Mouse (Mus musculus): ENCODE data around the gene Gemin2.
"Not testable (repeated sequence)": the region's sequence is repeated elsewhere in the genome, so short reads cannot be mapped to it uniquely, and the experiment has no call there.

Gemin2 gene

DNA sequence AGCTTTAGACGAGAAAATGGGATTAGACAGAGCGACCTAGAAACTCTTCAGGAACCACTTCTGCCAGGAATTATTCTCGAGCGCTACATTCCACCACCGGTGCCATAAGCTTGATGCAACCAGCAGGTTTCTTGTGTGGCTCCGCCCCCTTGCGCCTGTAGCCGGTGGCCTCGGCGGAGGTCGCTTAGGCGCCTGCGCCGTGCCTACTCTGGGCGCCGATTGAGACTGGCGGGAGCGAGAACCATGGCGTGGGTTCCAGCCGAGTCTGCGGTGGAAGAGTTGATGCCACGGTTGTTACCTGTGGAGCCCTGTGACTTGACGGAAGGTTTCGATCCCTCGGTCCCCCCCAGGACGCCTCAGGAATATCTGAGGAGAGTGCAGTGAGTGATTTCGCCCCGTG is at the start of gene Gemin2:
Gemin2 (plus strand) TSS at position 160 of the 400 bp plus-strand sequence.
- DNase-seq (ENCODE audit: low spot score): peak; percentile 96

DNA sequence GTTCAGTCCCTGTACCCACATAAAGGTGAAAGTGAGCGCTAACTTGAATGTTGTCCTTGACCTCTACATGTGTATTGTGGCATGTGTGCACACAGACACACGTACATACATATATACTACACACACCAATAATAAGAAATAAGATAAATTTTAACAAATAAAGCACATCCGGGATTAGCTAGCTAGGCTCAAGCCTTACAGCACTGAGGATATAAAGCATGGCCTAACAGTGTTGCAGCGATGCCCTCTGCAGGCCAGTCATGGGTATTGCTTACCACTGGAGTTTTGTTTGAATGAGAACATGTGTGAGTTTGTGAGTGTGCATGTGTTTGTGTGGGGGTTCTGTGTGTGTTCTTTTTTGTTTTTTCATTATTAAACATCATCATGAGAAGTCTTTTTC is 48.6 kb upstream of the Gemin2 start:
- DNase-seq (ENCODE audit: low spot score): peak; percentile 49

GRCm38 (mm10) chr12:58976966-58977365 is 36.2 kb upstream of the Gemin2 start:
- DNase-seq (ENCODE audit: low spot score): no peak

- not testable (repeated sequence) for DNase-seq (ENCODE audit: low spot score)
Measured at GRCm38 (mm10) chr12:58981178-58981661, 32.0 kb upstream of the Gemin2 start.

- DNase-seq (ENCODE audit: low spot score): no peak
Measured at GRCm38 (mm10) chr12:58985766-58986165, 27.4 kb upstream of the Gemin2 start.

- peak; percentile 37 for DNase-seq (ENCODE audit: low spot score)
Measured at GRCm38 (mm10) chr12:59010482-59010881, 2.7 kb upstream of the Gemin2 start.

DNA sequence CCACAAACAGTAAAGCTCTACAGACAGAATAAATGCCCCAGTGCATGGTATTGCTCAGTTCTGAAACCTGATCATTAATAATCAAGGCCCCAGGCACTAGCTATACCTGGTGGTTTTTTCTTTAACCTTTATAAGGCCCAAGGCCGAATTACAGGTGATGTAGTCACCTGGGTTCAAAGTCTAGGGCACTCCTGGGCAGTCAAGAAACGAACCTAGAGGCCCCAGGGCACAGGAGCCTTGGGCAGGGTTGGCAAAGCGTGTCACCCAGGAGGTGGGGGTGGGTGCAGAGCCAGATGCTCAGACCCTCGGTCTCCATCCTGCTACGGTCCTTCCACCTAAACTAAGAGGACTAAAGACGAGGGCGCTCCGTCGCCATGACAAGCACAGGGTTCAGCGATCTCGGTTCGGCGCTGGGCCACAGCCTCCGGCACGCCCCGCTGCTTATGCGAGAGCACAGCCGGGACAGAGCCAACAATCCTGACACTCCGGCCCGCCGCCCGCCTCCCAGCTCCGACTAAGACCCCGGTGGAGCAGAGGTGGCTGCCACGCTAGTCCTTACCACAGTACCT is 1.8 kb upstream of the Gemin2 start:
- peak; percentile 5 for DNase-seq (ENCODE audit: low spot score)

GRCm38 (mm10) chr12:59011844-59012709 is 1.1 kb upstream of the Gemin2 start, which contains the start of gene Sec23a:
TSS of gene Sec23a (minus strand) at chr12:59012017.
- DNase-seq (ENCODE audit: low spot score): peak; percentile 99

- no peak for DNase-seq (ENCODE audit: low spot score)
Measured at GRCm38 (mm10) chr12:59012710-59013091, 492 bp upstream of the Gemin2 start.

- no peak for DNase-seq (ENCODE audit: low spot score)
Measured at GRCm38 (mm10) chr12:59017970-59018369, 4.8 kb downstream of the Gemin2 start.

GRCm38 (mm10) chr12:59019891-59020290 is 6.7 kb downstream of the Gemin2 start:
- DNase-seq (ENCODE audit: low spot score): no peak

GRCm38 (mm10) chr12:59021306-59021705 is 8.1 kb downstream of the Gemin2 start:
- DNase-seq (ENCODE audit: low spot score): no peak

GRCm38 (mm10) chr12:59032101-59032500 is 18.9 kb downstream of the Gemin2 start:
- DNase-seq (ENCODE audit: low spot score): no peak

DNA sequence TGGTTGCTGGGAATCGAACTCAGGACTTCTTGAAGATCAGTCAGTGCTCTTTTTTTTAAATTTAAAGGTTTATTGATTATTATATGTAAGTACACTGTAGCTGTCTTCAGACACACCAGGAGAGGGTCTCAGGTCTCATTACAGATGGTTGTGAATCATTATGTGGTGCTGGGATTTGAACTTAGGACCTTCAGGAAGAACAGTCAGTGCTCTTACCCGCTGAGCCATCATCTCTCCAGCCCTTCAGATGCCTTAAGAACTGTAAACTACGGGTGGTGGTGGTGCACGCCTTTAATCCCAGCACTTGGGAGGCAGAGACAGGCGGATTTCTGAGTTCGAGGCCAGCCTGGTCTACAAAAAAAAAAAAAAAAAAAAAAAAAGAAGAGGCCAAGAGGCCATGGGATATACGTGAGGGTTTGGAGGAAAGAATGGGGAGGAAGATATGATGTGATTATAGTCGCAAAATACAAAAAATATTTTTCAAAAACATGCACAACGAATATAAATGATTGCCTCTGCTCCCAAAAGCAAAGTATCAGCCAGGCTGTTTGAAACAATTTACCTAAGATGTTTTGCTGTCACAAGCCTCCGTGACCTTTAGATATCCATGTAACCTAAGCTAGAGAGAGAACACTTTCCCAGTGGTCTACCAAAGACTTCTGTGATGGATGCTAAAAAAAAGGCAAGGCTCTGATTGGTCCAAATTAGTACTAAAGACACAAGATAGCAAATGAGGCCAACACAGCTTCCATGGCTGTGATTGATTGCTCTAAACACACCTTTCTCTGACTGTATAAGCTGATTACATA is 26.2 kb downstream of the Gemin2 start:
- DNase-seq (ENCODE audit: low spot score): no peak

- peak; percentile 91 for DNase-seq (ENCODE audit: low spot score)
Measured at GRCm38 (mm10) chr12:59039971-59040844, 27.0 kb downstream of the Gemin2 start.

DNA sequence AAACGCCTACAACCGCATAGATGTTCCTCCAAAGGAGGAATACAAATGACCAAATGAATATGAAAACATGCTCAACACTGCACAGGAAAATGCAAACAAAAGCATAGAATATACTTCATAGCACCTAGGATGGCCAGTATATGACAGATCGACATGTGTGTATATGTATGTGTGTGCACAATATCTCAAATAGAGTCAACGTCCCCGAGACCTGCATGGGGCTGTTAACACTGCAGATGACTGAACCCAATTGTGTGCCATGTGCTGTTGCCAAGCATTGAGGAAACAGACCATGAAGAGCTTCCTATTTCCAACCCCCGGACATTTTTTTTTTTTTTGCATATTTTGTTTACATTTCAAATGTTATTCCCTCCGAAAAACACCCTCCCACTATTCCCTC is 27.7 kb downstream of the Gemin2 start:
- DNase-seq (ENCODE audit: low spot score): no peak

GRCm38 (mm10) chr12:59052470-59052869 is 39.3 kb downstream of the Gemin2 start:
- DNase-seq (ENCODE audit: low spot score): no peak

- DNase-seq (ENCODE audit: low spot score): no peak
Measured at GRCm38 (mm10) chr12:59053166-59053565, 40.0 kb downstream of the Gemin2 start.

DNA sequence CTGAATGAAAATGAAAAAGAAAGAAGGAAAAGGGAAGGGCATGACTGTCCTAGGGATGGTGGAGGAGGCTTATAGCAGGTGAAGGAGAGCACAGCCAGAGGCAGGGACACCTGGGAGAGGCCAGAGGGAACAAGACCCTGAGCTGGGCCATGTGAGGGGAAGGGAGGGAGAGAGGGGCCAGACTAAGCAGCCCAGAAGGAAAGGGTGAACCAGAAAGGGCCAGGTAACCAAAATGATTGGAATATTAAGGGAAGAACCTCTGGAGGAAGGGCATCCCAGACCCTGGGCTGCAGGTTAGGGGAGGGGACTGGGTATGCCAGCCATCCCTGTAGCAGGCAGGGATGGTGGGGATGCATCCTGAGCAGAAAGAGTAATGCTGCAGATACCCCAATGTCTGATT is 40.8 kb downstream of the Gemin2 start:
- no peak for DNase-seq (ENCODE audit: low spot score)

DNA sequence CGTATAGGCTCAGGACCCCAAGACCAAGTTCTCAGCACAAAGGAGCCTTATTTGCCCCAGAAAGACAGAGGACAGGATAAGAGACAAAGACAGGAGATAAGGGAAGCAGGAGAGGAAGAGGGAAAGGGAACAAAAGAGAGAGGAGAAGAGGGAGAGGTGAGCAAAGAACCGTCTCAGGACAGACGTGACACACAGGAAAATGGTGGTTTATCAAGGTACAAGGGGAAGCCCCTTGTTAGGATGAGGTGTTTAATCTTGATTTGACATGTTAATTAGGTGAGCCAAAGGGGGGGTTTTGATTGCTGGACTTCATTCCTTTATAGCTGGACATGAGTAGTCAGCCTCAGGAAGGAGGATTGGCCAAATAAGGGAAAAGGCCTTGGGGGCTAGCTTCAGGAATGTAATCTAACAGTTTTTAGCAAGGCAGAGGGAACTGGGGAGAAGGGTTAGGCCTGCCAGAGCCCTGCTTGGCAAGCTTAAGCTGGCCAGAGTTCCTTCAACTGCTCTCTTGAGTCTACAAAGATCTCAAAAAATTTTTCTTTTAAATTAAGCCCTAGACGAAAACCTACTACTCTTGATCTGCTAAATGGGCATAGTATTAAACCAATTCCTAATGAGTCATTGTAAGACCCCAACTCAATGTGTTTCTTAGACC is 42.1 kb downstream of the Gemin2 start:
- DNase-seq (ENCODE audit: low spot score): no peak

GRCm38 (mm10) chr12:59056222-59056621 is 43.0 kb downstream of the Gemin2 start:
- DNase-seq (ENCODE audit: low spot score): no peak
